Mouse (Mus musculus) bone marrow macrophage, adult 2 months (primary cell): Measurements from ENCODE around the gene Traf3ip1.

ENCODE experiments used
- CTCF ChIP-seq: IDR thresholded peaks from 2 replicates; pipeline ENCODE4 v1.5.1; 2012; ENCODE audit warnings: low read depth, mild to moderate bottlenecking, low read length, moderate library complexity
- POLR2A ChIP-seq: IDR thresholded peaks from 2 replicates; pipeline ENCODE4 v1.6.1; 2012; ENCODE audit warnings: mild to moderate bottlenecking, low read depth, low read length, borderline replicate concordance

GRCm38 (mm10) chr1:91541042-91541592, 46.7 kb downstream of the Traf3ip1 start:
- TF ChIP-seq POLR2A, result no peak
- no peak for TF ChIP-seq CTCF
